Mouse (Mus musculus): ENCODE measurements around the gene 4930426L09Rik.
"Not testable (repeated sequence)": the region's sequence is repeated elsewhere in the genome, so short reads cannot be mapped to it uniquely, and the experiment has no call there.

The 4930426L09Rik gene

GRCm38 (mm10) chr2:18970461-18970860, 27.7 kb upstream of the 4930426L09Rik start:
- in situ Hi-C loops (cut with MseI, MboI): no loop called here

DNA sequence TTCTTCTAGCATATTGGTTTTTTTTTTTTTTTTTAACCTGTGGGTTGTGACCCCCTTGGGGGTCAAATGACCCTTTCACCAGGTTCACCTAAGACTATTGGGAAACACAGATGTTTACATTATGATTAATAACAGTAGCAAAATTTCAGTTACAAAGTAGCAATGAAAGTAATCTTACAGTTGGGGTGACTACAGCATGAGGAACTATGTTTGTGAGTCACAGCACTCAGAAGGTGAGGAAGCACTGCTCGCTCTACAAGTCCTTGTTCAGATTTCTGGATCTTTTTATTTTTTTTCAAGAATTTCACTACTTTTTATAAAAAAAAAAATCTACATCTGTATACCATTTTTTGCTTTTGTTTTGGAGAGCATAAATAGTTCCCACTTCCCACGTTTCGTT, 26.6 kb upstream of the 4930426L09Rik start:
- in situ Hi-C loops (cut with MseI, MboI): no loop called here

DNA sequence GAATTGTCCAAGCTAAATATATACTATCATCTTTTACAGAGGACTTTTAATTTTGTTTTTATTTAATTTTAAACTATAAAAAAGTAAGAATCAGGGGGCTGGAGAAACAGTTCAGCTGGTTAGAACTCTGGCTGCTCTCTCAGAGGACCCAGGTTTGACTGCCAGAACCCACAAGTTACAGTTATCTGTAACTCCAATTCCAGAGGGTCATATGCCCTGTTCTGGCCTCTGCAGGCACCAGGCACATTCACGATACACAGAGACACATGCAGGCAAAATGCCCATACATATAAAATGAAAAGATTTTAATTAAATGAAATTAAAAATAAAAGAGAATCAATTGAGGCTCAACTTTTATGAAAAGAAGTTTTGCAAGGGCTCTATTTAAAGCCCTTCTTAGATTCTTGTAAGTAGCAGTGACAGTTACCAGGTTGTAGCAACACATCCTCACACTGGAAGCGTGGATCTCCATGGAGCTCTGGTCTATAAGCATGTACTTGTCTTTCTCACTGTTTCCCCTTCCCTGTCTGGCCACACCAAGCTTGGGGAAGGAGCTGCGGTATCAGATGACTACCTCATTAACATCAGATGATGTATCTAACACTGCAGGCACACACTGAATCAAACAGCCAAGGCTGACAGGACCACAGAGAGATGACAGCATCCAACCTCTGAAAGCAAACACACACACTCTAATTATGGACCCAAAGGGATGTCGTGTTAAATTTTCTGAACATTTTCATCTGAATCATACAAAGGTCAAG, 23.1 kb upstream of the 4930426L09Rik start:
- in situ Hi-C loops (cut with MseI, MboI): no loop called here

DNA sequence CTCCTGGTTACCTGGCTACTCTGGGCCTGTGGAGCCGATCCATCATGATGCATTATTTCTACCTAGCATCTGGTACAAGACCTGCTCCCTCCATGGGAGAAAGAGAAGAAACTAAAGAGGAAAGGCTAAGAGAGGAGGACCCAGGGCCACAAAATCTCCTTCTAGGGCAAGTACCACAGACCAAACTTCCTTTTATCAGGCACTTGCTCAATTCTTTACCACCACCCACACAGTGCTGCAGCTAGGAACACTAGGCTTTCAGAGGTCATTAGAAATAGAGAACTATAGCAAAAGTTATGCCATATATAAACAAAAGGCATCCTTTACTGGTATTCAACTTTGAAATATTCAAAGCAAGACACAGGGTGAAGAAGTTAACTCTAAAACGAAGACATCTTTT, 22.0 kb upstream of the 4930426L09Rik start:
- in situ Hi-C loops (cut with MseI, MboI): no loop called here

- in situ Hi-C loops (cut with MseI, MboI): no loop called here
These were observed 20.8 kb upstream of the 4930426L09Rik start for GRCm38 (mm10) chr2:18977201-18977805.

- in situ Hi-C loops (cut with MseI, MboI): no loop called here
These were observed 19.1 kb upstream of the 4930426L09Rik start for GRCm38 (mm10) chr2:18979046-18979445.

- in situ Hi-C loops (cut with MseI, MboI): no loop called here
These were observed 18.5 kb upstream of the 4930426L09Rik start for GRCm38 (mm10) chr2:18979675-18980074.

DNA sequence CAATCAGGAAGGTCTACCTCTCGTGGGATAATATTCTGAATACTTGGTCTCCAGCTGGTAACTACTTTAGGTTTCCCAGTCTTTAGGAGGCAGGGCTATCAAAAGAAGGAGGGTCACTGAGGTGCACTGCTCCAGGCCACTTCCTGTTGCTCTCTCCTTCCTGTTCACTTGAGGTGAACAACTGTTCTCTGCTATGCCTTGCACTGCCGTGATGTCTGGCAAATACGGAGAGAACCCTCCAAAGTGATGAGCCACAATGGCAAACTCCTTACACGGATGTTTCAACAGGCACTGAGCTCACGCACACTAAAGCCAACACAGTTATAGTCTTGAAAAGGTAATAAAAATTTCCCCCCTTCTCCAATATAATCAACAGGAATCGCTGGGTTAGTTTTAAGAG, 15.6 kb upstream of the 4930426L09Rik start:
- in situ Hi-C loops (cut with MseI, MboI): no loop called here

GRCm38 (mm10) chr2:18983546-18983945, 14.6 kb upstream of the 4930426L09Rik start:
- in situ Hi-C loops (cut with MseI, MboI): no loop called here

DNA sequence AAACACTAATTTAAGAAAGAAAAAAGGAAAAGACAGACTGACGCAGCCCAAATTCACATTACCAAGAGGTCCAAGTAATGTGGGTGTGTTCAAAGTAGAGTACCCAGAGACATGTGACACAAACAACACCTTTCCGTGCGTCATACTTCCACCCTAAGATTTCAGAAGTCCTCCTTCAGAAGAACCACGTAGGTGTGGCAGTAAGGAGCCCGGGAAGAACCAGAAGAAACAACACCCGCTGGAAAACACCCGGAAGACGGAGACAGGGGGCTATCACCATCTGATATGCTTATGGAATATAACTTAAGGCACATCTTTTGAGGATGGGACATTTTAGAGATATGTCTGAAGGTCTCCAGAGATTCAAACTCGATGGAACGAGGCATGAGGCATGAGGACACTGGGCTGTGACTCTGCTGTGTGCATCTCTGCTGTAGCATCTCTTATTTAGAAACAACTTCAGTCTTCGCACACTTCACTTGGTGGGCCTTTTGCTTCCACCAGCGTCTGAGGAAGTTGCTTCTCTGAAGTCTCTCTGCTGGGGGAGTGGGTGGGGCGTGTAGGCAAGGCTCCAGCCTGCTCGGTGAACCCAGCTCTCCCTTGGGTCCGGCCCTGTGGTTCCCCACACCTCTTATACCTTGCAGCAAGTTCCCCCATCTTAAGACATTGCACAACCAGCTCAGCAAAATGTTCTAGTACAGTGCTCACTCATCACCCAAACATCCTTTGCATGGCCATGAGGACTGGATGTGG, 13.9 kb upstream of the 4930426L09Rik start:
- in situ Hi-C loops (cut with MseI, MboI): no loop called here

DNA sequence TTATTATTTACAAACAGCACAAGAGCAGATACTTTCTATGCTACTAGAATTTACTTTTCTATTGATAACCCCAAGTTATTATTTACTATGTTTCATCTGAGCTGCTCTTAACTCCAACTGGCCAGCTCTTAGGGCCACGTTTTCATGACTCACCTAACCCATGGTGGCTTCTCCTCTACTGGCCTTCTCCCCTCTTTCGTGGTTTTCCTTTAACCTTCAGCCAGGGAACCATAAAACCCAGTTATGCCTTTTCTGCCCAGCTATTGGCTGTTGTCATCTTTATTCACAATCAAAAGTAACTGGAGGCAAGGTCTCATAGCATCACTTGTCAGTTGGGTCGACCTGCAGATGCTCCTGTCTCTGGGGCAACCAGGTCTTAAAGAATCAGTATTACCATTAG, 12.6 kb upstream of the 4930426L09Rik start:
- in situ Hi-C loops (cut with MseI, MboI): no loop called here

- in situ Hi-C loops (cut with MseI, MboI): no loop called here
These were observed 9.3 kb upstream of the 4930426L09Rik start for GRCm38 (mm10) chr2:18988885-18989284.

GRCm38 (mm10) chr2:18992512-18993510, 5.3 kb upstream of the 4930426L09Rik start:
- in situ Hi-C loops (cut with MseI, MboI): no loop called here

GRCm38 (mm10) chr2:18996451-18997211, 1.5 kb upstream of the 4930426L09Rik start:
- in situ Hi-C loops (cut with MseI, MboI): no loop called here

DNA sequence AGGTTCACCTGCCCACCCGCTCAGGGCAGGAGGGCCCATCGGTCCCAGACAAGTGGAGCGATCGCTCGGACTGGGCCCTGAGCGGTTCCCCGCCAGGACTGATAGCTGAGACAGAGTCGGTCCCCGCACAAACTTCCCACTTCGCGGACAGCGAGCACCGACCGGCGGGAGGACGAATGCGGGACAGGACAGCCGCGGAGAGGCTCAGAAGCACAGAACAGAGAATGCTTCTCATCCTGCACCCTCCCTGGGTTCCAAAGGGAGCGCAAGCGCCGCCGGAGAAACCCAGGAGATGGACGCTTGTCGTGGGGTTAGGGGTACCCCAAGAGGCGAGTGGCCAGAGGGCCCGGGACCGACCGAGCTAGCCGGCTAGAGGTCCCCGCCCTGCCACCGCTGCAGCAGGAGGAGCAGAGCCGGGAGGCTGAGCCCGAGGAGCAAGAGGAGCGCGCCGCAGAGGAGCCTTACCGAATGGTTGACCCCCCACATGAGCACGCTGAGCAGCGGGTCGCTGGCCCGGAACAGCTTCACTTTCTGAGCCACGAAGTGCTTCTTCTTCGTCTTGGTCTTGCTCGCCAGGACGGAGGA, 664 bp upstream of the 4930426L09Rik start:
- in situ Hi-C loops (cut with MseI, MboI): no loop called here

GRCm38 (mm10) chr2:18999395-18999794, 1.3 kb downstream of the 4930426L09Rik start:
- in situ Hi-C loops (cut with MseI, MboI): no loop called here

DNA sequence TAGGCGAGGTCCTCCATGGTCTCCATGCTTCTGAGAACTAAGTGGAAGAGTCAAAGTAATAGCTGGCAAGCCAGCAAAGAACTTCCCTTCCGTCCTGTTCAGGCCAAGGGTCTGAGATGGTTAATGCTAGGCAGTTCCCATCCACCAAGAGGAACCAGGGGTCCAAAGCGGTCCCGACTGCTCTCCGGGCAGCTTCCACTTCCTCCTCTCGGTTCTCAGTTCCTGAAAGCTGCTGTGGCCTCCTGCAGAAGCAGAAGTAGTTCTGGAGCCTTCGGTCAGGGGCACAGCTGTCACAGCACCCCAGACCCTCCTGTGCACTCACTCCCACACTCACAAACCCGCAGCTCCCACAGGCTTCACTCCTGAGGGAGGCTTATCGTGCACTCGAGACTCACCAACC, 6.7 kb downstream of the 4930426L09Rik start:
- in situ Hi-C loops (cut with MseI, MboI): no loop called here

- in situ Hi-C loops (cut with MseI, MboI): no loop called here
These were observed 8.0 kb downstream of the 4930426L09Rik start for GRCm38 (mm10) chr2:19006124-19006523.

GRCm38 (mm10) chr2:19007580-19007979, 9.4 kb downstream of the 4930426L09Rik start:
- in situ Hi-C loops (cut with MseI, MboI): no loop called here

DNA sequence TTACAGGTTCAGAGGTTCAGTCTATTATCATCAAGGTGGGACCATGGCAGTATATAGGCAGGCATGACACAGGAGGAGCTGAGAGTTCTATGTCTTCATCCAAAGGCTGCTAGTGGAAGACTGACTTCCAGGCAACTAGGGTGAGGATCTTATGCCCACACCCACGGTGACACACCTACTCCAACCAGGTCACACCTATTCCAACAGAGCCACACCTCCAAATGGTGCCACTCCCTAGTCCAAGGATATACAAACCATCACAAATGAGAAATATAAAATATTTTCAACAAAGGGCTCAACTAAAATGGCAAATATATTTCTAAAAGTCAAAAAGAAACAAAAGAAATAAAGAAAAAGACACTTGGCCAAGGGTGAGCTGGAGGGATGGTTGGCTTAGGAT, 12.4 kb downstream of the 4930426L09Rik start:
- in situ Hi-C loops (cut with MseI, MboI): not testable (repeated sequence)
